Mouse (Mus musculus) heart, embryonic 14.5 days (tissue): ENCODE results near the gene Ugt1a9. TPM values are rescaled to one million over a fixed set of nuclear protein-coding genes. Genes with fewer than 3 reads are reported as not detected.

Experiments
- ATAC-seq: fragments of 200-750 bp; cut with Nextera tagmentation; 2 replicates; pipeline ENCODE4 v1.8.0; 2017; ENCODE audit warnings: low read depth, moderate TSS enrichment; ENCODE audit not compliant: insufficient number of reproducible peaks, insufficient read depth, low FRiP score
- H3K27ac ChIP-seq, 2 experiments: fragments of 200-500 bp in 1 of 2; fragments of 300-500 bp in 1 of 2; sonication (generic) in 1 of 2; replicated peaks in 1 of 2; 2 replicates each; pipeline ENCODE4 v1.5.1; 2012 to 2014; ENCODE audit warnings: low read depth in 2 of 2, low read length in 2 of 2, control low read depth in 1 of 2, mild to moderate bottlenecking in 1 of 2, mixed read lengths in 1 of 2; ENCODE audit not compliant: control insufficient read depth in 1 of 2, insufficient read depth in 1 of 2
- H3K27me3 ChIP-seq: fragments of 300-500 bp; sonication (generic); 2 replicates; pipeline ENCODE4 v1.6.1; 2014; ENCODE audit warnings: mild to moderate bottlenecking, low read length, control low read depth; ENCODE audit not compliant: control insufficient read depth, insufficient read depth
- H3K36me3 ChIP-seq: fragments of 300-500 bp; sonication (generic); 2 replicates; pipeline ENCODE4 v1.6.1; 2014; ENCODE audit warnings: mild to moderate bottlenecking, control low read depth, low read length, mixed read lengths; ENCODE audit not compliant: control insufficient read depth, insufficient read depth
- H3K4me1 ChIP-seq, 2 experiments: fragments of 200-500 bp in 1 of 2; fragments of 300-500 bp in 1 of 2; sonication (generic) in 1 of 2; 2 replicates each; pipeline ENCODE4 v1.6.1; 2012 to 2014; ENCODE audit warnings: low read length in 2 of 2, control low read depth in 1 of 2, mixed read lengths in 1 of 2; ENCODE audit not compliant: control insufficient read depth in 2 of 2, insufficient read depth in 2 of 2
- H3K4me2 ChIP-seq: fragments of 300-500 bp; sonication (generic); 2 replicates; pipeline ENCODE4 v1.6.1; 2014; ENCODE audit warnings: mild to moderate bottlenecking, low read length
- H3K4me3 ChIP-seq, 2 experiments: fragments of 200-500 bp in 1 of 2; fragments of 300-500 bp in 1 of 2; sonication (generic) in 1 of 2; 2 replicates each; pipeline ENCODE4 v1.5.1; 2012 to 2014; ENCODE audit warnings: low read length in 2 of 2, mild to moderate bottlenecking in 2 of 2, control low read depth in 1 of 2, low read depth in 1 of 2, moderate library complexity in 1 of 2; ENCODE audit not compliant: control insufficient read depth in 1 of 2, insufficient read depth in 1 of 2
- H3K9ac ChIP-seq: fragments of 300-500 bp; sonication (generic); 2 replicates; pipeline ENCODE4 v1.6.1; 2014; ENCODE audit warnings: mild to moderate bottlenecking, low read length
- H3K9me3 ChIP-seq: fragments of 300-500 bp; sonication (generic); 2 replicates; pipeline ENCODE4 v1.6.1; 2016; ENCODE audit warnings: low read length, control low read depth; ENCODE audit not compliant: control insufficient read depth
- WGBS: fragments of 180-500 bp; shearing (Covaris S2); extraction: QIAGEN DNeasy Blood & Tissue Kit; methylation state at CpG from one replicate; pipeline ENCODE4 v1.1.7; 2014; 5-methylcytosine and 5-hydroxymethylcytosine counted together
- polyA plus RNA-seq: library from polyadenylated mRNA; unstranded; fragments of >200 nt; fragmentation: Nextera tagmentation; extraction: Ambion mirVana; gene quantifications from 2 replicates; pipeline ENCODE4 v1.2.1, GENCODE M21; 2014

Ugt1a9 gene
- polyA plus RNA-seq, 1 experiment from 2014 or later = not detected

DNA sequence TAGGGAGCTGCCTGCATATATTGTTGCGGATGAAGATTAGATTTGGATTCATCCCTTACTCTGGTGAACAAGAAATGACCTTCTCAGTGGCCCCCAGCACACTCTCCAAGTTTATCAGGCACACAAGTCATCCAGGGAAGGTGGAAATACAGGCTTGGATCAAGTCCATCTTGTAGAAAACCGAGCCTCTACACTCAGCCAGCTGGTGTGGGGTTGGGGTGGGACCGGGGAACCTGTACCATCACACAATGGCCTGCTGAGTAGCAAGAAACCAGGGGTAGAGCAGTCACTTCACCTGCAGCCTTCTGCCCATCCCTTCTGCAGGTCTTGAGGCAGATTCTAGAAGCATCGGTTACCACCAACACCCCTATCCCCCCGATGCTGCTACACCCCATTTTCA is 164.0 kb downstream of the Ugt1a9 start:
- 38% methylated on average over 5 of the region's 5 CpGs for WGBS

DNA sequence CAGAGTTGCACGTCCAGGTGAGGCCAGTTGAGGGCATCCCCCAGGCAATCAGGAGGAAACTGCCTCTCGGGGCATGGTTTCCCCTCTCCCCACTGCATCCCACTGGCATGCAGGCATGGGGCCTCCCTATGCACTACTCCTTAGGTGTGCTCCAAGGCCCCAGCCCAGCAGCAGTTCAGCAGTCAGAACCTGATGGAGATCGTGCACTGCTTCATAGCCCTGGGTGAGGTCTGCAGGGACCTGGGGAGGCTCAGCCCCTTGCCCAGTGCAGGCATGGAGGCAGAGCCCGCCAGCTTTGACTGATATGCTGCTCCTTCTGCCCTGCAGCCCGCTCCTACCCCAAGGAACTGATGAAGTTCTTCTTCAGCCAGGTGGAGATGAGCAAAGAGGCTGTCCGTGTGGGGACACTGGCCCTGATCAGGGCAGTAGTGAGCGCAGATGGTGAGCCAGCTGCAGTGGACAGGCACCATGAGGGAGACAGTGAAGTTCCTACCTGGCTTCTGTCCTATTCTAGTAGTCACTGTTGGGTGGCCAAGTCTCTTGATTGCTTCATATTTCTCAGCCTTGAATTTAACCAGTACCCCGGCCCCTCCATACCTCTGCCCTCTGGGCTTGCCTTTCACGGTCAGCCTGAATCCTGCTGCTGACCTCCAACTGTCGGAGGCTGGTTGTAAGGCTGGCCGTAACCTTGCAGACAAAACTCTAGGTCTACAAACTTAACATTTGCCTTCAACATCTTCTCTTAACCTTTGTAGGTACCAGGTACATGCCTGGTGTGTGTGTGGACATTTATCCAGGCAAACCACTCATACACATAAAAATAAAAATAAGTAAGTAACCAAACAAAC is 164.7 kb downstream of the Ugt1a9 start:
- Histone ChIP-seq H3K9me3 (peaks cover 98% of the 10 kb centered on the region), H3K4me3 (no peak overlapping the region), H3K4me2 (no peak overlapping the region), H3K4me1 (no peaks in the 10 kb centered on the region), H3K36me3 (no peaks in the 10 kb centered on the region), H3K9ac (no peak overlapping the region), H3K27ac (no peak overlapping the region), H3K27me3 (no peaks in the 10 kb centered on the region)
- 54% methylated on average over 11 of the region's 11 CpGs for WGBS
- ATAC-seq = 0 out of 2 replicates have a peak, but pooled peaks have one; percentile 3

More for the DNA sequence above, 164.0 kb downstream of the Ugt1a9 start:
- peaks cover 98% of the 10 kb centered on the region for H3K9me3 ChIP-seq
- H3K4me1 ChIP-seq = no peaks in the 10 kb centered on the region
- ATAC-seq = no peak
- H3K27ac ChIP-seq = no peak overlapping the region
- H3K9ac ChIP-seq = no peak overlapping the region
- H3K4me2 ChIP-seq = no peak overlapping the region
- no peaks in the 10 kb centered on the region for H3K27me3 ChIP-seq
- no peaks in the 10 kb centered on the region for H3K36me3 ChIP-seq
- no peak overlapping the region for H3K4me3 ChIP-seq

DNA sequence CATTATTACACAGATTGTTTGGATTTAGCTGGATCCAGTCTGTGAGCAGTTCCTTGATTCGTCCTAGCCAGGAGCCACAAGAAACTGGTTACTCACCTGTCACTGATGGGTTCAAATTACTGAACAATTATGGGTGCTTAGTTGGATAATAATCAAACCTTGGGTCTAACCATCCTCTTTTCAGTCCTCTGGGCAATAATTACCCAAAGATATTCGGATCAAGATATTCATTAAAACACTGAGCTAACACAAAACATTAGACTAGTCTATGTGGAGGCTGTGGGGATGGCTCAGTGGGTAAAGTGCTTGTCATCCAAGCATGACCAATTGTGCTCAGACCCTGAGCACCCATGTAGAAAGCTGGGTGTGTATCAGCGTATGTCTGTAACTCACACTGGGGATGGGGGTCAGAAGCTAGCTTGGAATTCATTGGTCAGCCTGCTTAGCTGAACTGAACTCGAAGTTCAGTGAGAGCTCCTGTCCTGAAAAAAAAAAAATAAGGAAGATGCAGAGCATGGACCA is 165.4 kb downstream of the Ugt1a9 start:
- no peak for ATAC-seq
- Histone ChIP-seq H3K4me3 (no peak overlapping the region), H3K9ac (no peak overlapping the region), H3K4me2 (no peak overlapping the region), H3K4me1 (no peaks in the 10 kb centered on the region), H3K27ac (no peak overlapping the region), H3K36me3 (no peaks in the 10 kb centered on the region), H3K9me3 (peaks cover 98% of the 10 kb centered on the region), H3K27me3 (no peaks in the 10 kb centered on the region)
- 51% methylated on average over 4 of the region's 4 CpGs for WGBS

DNA sequence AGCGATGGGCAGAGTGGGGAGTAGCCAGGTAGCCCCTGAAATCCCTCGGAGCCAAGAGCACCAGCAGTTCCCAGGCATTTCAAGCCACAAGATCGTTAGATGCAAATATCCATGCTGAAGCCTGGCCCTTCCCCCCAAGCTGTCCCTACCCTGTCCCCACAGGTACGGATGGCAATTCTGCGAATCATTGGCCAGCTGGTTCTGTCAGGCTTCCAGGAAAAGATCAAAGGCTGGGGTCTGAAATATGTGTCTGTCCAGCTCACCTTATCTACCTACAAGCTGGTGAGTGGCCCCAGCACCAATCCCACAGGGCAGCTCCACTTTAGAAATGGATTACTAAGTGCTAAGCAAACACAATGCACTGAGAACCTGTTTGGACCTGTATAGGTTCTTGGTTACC is 166.7 kb downstream of the Ugt1a9 start:
- no peaks in the 10 kb centered on the region for H3K4me1 ChIP-seq
- ATAC-seq = no peak
- H3K9ac ChIP-seq = no peak overlapping the region
- no peak overlapping the region for H3K4me3 ChIP-seq
- H3K4me2 ChIP-seq = no peak overlapping the region
- 68% methylated on average over 5 of the region's 5 CpGs for WGBS
- H3K27me3 ChIP-seq = no peaks in the 10 kb centered on the region
- H3K9me3 ChIP-seq = peaks cover 98% of the 10 kb centered on the region
- no peaks in the 10 kb centered on the region for H3K36me3 ChIP-seq
- H3K27ac ChIP-seq = no peak overlapping the region

DNA sequence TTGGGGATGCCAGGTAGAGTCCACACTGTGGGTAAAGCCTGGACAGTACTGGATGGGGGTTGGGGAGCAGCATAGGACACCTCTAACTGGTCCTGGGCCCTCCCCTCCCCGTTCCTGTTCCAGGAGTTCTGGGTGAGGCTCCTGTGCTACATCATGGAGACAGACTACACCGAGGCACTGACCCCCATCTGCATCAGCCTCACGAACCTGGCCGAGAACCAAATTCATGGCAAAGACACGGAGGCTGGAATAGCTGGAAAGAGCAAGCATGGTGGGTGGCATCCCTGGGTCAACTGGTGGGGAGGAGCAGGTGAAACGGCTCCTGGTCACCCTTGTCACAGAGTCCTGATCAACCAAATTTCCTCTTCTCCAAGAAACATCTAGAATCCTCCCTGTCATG is 168.2 kb downstream of the Ugt1a9 start:
- H3K27ac ChIP-seq = no peak overlapping the region
- ATAC-seq = no peak
- 64% methylated on average over 6 of the region's 6 CpGs for WGBS
- peaks cover 96% of the 10 kb centered on the region for H3K9me3 ChIP-seq
- H3K4me3 ChIP-seq = no peak overlapping the region
- H3K4me1 ChIP-seq = no peaks in the 10 kb centered on the region
- H3K9ac ChIP-seq = no peak overlapping the region
- no peak overlapping the region for H3K4me2 ChIP-seq
- H3K36me3 ChIP-seq = no peaks in the 10 kb centered on the region
- no peaks in the 10 kb centered on the region for H3K27me3 ChIP-seq

DNA sequence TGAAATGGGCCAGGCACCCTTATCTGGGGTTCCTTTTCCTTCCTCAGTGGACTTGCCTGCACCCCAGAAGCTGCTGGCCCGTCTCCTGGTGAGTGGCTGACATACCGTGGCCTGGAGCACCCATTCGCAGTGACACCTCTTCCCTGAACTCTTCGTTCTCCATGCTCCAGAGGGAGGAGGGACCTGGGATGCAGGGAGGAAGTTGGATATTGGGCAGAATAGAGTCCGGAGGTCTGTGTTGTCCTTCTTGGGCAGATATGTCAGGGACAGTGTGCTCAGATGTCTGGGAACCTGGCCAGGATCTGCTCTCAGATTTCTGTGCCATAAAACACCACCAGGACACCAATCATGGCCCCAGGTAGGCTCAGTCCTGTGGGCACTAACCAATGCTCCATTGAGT is 169.5 kb downstream of the Ugt1a9 start:
- whole genome bisulfite sequencing = 66% methylated on average over 5 of the region's 5 CpGs
- peaks cover 94% of the 10 kb centered on the region for H3K9me3 ChIP-seq
- H3K4me2 ChIP-seq = no peak overlapping the region
- no peak overlapping the region for H3K27ac ChIP-seq
- H3K36me3 ChIP-seq = no peaks in the 10 kb centered on the region
- no peak overlapping the region for H3K4me3 ChIP-seq
- no peak overlapping the region for H3K9ac ChIP-seq
- ATAC-seq = no peak
- no peaks in the 10 kb centered on the region for H3K4me1 ChIP-seq
- no peaks in the 10 kb centered on the region for H3K27me3 ChIP-seq

DNA sequence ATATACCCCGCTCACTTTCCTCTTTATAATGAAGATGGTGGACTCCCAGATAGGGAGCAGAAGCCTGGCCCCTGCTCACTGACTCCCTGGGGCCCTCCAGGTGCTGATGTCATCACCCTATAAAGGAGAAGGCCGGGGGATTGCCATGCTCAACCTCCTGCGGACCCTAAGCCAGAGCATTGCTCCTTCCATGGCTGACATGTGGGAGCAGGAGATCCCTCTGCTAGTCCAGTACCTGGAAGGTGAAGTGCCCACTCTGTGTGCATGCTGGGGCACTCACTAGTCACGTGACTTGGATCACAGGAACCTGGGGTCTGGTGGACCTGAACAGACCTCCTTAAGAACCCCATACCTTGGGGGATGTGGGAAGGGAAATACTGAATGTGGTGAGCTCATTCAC is 170.0 kb downstream of the Ugt1a9 start:
- no peak overlapping the region for H3K4me2 ChIP-seq
- 0 out of 2 replicates have a peak, but pooled peaks have one; percentile 1 for ATAC-seq
- WGBS = 59% methylated on average over 4 of the region's 4 CpGs

More for the DNA sequence above, 170.0 kb downstream of the Ugt1a9 start:
- Histone ChIP-seq H3K4me3 (no peak overlapping the region), H3K4me1 (no peaks in the 10 kb centered on the region), H3K9me3 (peaks cover 93% of the 10 kb centered on the region), H3K27me3 (no peaks in the 10 kb centered on the region), H3K36me3 (no peaks in the 10 kb centered on the region), H3K9ac (no peak overlapping the region), H3K27ac (no peak overlapping the region)
